Mouse (Mus musculus): Measurements from ENCODE around the gene Panx2.

DNA sequence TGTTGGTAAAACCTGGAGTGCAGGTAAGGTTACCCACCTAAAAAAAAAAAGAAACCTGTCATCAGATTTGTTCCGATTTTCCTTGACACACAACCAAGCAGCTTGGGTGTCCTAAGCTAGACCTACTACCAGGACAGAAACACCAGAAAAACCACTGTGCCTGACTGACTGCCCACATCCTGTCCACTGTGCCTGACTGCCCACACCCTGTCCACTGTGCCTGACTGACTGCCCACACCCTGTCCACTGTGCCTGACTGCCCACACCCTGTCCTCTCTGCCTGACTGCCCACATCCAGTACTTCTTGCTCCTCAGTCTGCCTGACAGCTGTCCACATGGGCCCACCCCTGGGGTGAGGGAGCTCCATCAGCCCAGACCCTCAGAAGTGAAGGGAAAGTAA is 47.4 kb downstream of the Panx2 start:
- TF ChIP-seq POLR2A (IDR thresholded peaks at IDR 0.05; ENCODE audit: insufficient read depth, low read depth, low read length) (no peak), CTCF (IDR thresholded peaks at IDR 0.05; ENCODE audit: insufficient read depth, low read depth, low read length) (no peak)

Data from olfactory bulb, adult 2 months (tissue).